Mouse (Mus musculus) forebrain, postnatal 0 days (tissue): ENCODE data around the gene Mgarp. TPM values are rescaled to one million over a fixed set of nuclear protein-coding genes. Genes with fewer than 3 reads are reported as not detected.
A peak's percentile ranks its signal among the peaks of the same experiment; 100 is the strongest.

Experiments
- ATAC-seq: fragments of 200-750 bp; cut with Nextera tagmentation; 2 replicates; pipeline ENCODE4 v1.8.0; 2017; ENCODE audit warnings: mild to moderate bottlenecking, moderate library complexity
- DNase-seq: peaks from one replicate; pipeline ENCODE4 v3.0.0-alpha.2; 2015
- H3K27ac ChIP-seq: fragments of 300-500 bp; sonication (generic); 2 replicates; pipeline ENCODE4 v1.5.1; 2014; ENCODE audit warnings: low read depth, mild to moderate bottlenecking, antibody characterized with exemption, low read length, moderate library complexity, mixed read lengths
- H3K27me3 ChIP-seq: fragments of 300-500 bp; sonication (generic); 2 replicates; pipeline ENCODE4 v1.6.1; 2014; ENCODE audit warnings: mild to moderate bottlenecking, low read length, mixed read lengths; ENCODE audit not compliant: insufficient read depth
- H3K36me3 ChIP-seq: fragments of 300-500 bp; sonication (generic); 2 replicates; pipeline ENCODE4 v1.6.1; 2014; ENCODE audit warnings: mild to moderate bottlenecking, moderate library complexity; ENCODE audit not compliant: insufficient read depth
- H3K4me1 ChIP-seq: fragments of 300-500 bp; sonication (generic); 2 replicates; pipeline ENCODE4 v1.6.1; 2014; ENCODE audit warnings: antibody characterized with exemption; ENCODE audit not compliant: insufficient read depth
- H3K4me2 ChIP-seq: fragments of 300-500 bp; sonication (generic); 2 replicates; pipeline ENCODE4 v1.6.1; 2014; ENCODE audit warnings: low read depth, mild to moderate bottlenecking, moderate library complexity
- H3K4me3 ChIP-seq: fragments of 300-500 bp; sonication (generic); 2 replicates; pipeline ENCODE4 v1.5.1; 2014; ENCODE audit warnings: low read depth, low read length, mixed read lengths
- H3K9ac ChIP-seq: fragments of 300-500 bp; sonication (generic); 2 replicates; pipeline ENCODE4 v1.6.1; 2014; ENCODE audit warnings: mild to moderate bottlenecking
- H3K9me3 ChIP-seq: fragments of 300-500 bp; sonication (generic); 2 replicates; pipeline ENCODE4 v1.6.1; 2016; ENCODE audit warnings: low read length
- CTCF ChIP-seq: sonication (generic); IDR thresholded peaks from 2 replicates; pipeline ENCODE4 v1.5.1; 2016; ENCODE audit warnings: antibody characterized with exemption, control low read depth, low read depth
- WGBS: fragments of 180-500 bp; shearing (Covaris S2); extraction: QIAGEN DNeasy Blood & Tissue Kit; methylation state at CpG from one replicate; pipeline ENCODE4 v1.1.7; 2014; 5-methylcytosine and 5-hydroxymethylcytosine counted together
- polyA plus RNA-seq: library from polyadenylated mRNA; unstranded; fragments of >200 nt; fragmentation: Nextera tagmentation; extraction: Ambion mirVana; gene quantifications from 2 replicates; pipeline ENCODE4 v1.2.1, GENCODE M21; 2015
- total RNA-seq: library from RNA; depleted of rRNA; stranded (reverse); fragments of >200 nt; gene quantifications from 2 replicates; pipeline ENCODE4 v1.2.3, GENCODE M21; 2014

The Mgarp gene
- total and polyA plus RNA-seq, 2 experiments from 2014 or later = 0.42 to 0.67 TPM

- 0 out of 2 replicates have a peak, but pooled peaks cover 6% of the 10 kb centered on the region for H3K4me1 ChIP-seq
- no peaks in the 10 kb centered on the region for H3K9me3 ChIP-seq
- H3K9ac ChIP-seq = no peak overlapping the region
- no peaks in the 10 kb centered on the region for H3K36me3 ChIP-seq
- no peak overlapping the region for H3K4me3 ChIP-seq
- H3K27ac ChIP-seq = no peak overlapping the region
- no peaks in the 10 kb centered on the region for H3K27me3 ChIP-seq
- 38% methylated on average over 4 of the region's 4 CpGs for WGBS
- H3K4me2 ChIP-seq = no peak overlapping the region
- no peak for TF ChIP-seq CTCF
- DNase-seq (no peak), ATAC-seq (no peak)
Observed at GRCm38 (mm10) chr3:51366926-51367325, 29.6 kb downstream of the Mgarp start.

GRCm38 (mm10) chr3:51365517-51365882, 31.0 kb downstream of the Mgarp start:
- ATAC-seq = no peak; the same call in 1 of the 2 replicates
- Histone ChIP-seq H3K4me1 (0 out of 2 replicates have a peak, but pooled peaks cover 6% of the 10 kb centered on the region), H3K4me2 (peak overlapping the region; percentile 59), H3K36me3 (no peaks in the 10 kb centered on the region), H3K27me3 (no peaks in the 10 kb centered on the region; the same call in 1 of the 2 replicates), H3K4me3 (peak overlapping the region; percentile 32), H3K9me3 (no peaks in the 10 kb centered on the region), H3K9ac (0 out of 2 replicates have a peak overlapping the region, but pooled peaks have one; percentile 26), H3K27ac (no peak overlapping the region)
- no peak for DNase-seq
- TF ChIP-seq CTCF = no peak
- 10% methylated on average over 3 of the region's 3 CpGs for WGBS

GRCm38 (mm10) chr3:51364703-51365516, 31.6 kb downstream of the Mgarp start:
- H3K36me3 ChIP-seq = no peaks in the 10 kb centered on the region
- peak; percentile 90 for TF ChIP-seq CTCF
- 0 out of 2 replicates have a peak, but pooled peaks cover 6% of the 10 kb centered on the region for H3K4me1 ChIP-seq
- H3K9me3 ChIP-seq = no peaks in the 10 kb centered on the region
- H3K4me2 ChIP-seq = peak overlapping the region; percentile 59
- peak overlapping the region; percentile 32 for H3K4me3 ChIP-seq
- peak; percentile 95 for ATAC-seq
- WGBS = 6% methylated on average over 31 of the region's 31 CpGs
- no peak overlapping the region for H3K27ac ChIP-seq
- H3K9ac ChIP-seq = 0 out of 2 replicates have a peak overlapping the region, but pooled peaks have one; percentile 26
- H3K27me3 ChIP-seq = no peaks in the 10 kb centered on the region; the same call in 1 of the 2 replicates
- peak; percentile 87 for DNase-seq

- 28% methylated on average over 9 of the region's 9 CpGs for WGBS
- Histone ChIP-seq H3K4me1 (0 out of 2 replicates have a peak, but pooled peaks cover 12% of the 10 kb centered on the region), H3K27me3 (peaks cover 4% of the 10 kb centered on the region), H3K27ac (no peak overlapping the region), H3K9ac (no peak overlapping the region), H3K4me2 (no peak overlapping the region), H3K4me3 (no peak overlapping the region), H3K9me3 (no peaks in the 10 kb centered on the region), H3K36me3 (no peaks in the 10 kb centered on the region)
- ATAC-seq (no peak), DNase-seq (no peak)
- no peak for TF ChIP-seq CTCF
Observed at GRCm38 (mm10) chr3:51361066-51361465, 35.5 kb downstream of the Mgarp start.

GRCm38 (mm10) chr3:51359558-51360307, 36.8 kb downstream of the Mgarp start:
- no peak for TF ChIP-seq CTCF
- DNase-seq (no peak), ATAC-seq (no peak)
- Histone ChIP-seq H3K27me3 (peaks cover 4% of the 10 kb centered on the region), H3K27ac (no peak overlapping the region), H3K4me1 (0 out of 2 replicates have a peak, but pooled peaks cover 9% of the 10 kb centered on the region), H3K9me3 (no peaks in the 10 kb centered on the region), H3K4me3 (peak overlapping the region; percentile 45; the same call in 1 of the 2 replicates), H3K36me3 (no peaks in the 10 kb centered on the region), H3K9ac (no peak overlapping the region), H3K4me2 (peak overlapping the region; percentile 68)
- 37% methylated on average over 14 of the region's 14 CpGs for WGBS

GRCm38 (mm10) chr3:51358660-51359557, 37.6 kb downstream of the Mgarp start:
- H3K4me3 ChIP-seq = peak overlapping the region; percentile 45
- H3K4me1 ChIP-seq = 0 out of 2 replicates have a peak, but pooled peaks cover 7% of the 10 kb centered on the region
- 3% methylated on average over 50 of the region's 50 CpGs for WGBS
- H3K4me2 ChIP-seq = peak overlapping the region; percentile 68
- DNase-seq (peak; percentile 79), ATAC-seq (peak; percentile 69)
- no peak overlapping the region for H3K27ac ChIP-seq
- peaks cover 4% of the 10 kb centered on the region for H3K27me3 ChIP-seq
- H3K36me3 ChIP-seq = no peaks in the 10 kb centered on the region
- no peak for TF ChIP-seq CTCF
- H3K9ac ChIP-seq = peak overlapping the region; percentile 43
- H3K9me3 ChIP-seq = no peaks in the 10 kb centered on the region
